Comparison of ENCODE assay signal across 8 mouse cellular contexts in the genomic region with DNA sequence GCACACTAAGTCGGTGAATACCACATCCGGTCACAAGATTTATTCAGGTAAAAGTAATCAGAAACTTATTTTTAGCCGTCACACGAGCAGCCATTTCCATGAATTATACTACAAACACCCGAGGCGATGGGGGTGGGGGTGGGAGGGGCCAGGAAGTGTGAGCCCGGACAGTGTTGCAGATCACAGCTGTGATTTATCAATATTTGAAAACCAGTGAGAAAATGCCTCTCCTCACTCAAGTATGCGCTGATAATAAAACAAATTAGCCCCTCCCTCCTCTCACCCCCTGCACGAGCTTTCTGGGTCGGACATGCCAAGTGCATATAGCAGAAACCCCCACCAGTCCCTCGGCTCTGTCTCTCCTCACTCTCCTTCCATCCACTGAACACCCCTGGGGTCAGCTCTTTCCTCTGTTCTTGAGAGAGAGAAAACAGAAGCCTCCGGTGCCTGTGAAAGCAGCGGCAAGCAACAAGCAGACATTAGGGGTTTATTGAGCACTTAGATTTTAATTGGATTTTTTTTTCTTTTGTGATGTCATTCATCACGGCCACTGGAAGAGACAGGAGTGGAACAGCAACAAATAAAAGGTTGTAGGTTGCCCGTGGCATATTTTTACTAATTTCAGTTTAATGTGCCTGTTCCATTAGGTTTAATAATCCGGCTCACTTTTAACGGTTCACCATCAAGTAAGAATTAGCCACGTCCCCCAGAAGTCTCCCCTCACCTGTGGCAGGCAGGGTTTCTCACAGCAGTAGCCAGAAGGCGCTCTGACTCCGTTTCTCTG.
DNase-seq lines count a peak whose midpoint lies in the region; ATAC-seq lines count a peak whose summit lies in the region.

No protein-coding gene starts in this region.

- H3K9me3 ChIP-seq in heart, embryonic 10.5 days = no peaks in the 10 kb centered on the region
- H3K9me3 ChIP-seq in midbrain, embryonic 11.5 days (ENCODE audit: control insufficient read depth, low read length) = no peaks in the 10 kb centered on the region
- H3K9me3 ChIP-seq in midbrain, embryonic 10.5 days (replicated peaks) = no peaks in the 10 kb centered on the region
- H3K9me3 ChIP-seq in limb, embryonic 15.5 days = no peaks in the 10 kb centered on the region

- intact Hi-C loops in heart, postnatal 36 days (cut with DNase I) = no loop called here
- intact Hi-C loops in gastrocnemius, postnatal 14 days (cut with DNase I; ENCODE audit: low total_unique reads) = no loop called here

- H3K4me1 ChIP-seq in heart, embryonic 10.5 days = peaks cover 22% of the 10 kb centered on the region
- no peaks in the 10 kb centered on the region for H3K4me1 ChIP-seq in midbrain, embryonic 11.5 days (ENCODE audit: control insufficient read depth, insufficient read depth, low read length)
- H3K4me1 ChIP-seq in midbrain, embryonic 10.5 days = no peaks in the 10 kb centered on the region; the same call in 1 of the 2 replicates
- H3K4me1 ChIP-seq in limb, embryonic 15.5 days = peaks cover 11% of the 10 kb centered on the region; the same call in 1 of the 2 replicates

- DNase-seq in heart, embryonic 10.5 days (ENCODE audit: low spot score) = no peak
- no peak for DNase-seq in heart, postnatal 36 days
- no peak for DNase-seq in midbrain, embryonic 11.5 days (ENCODE audit: low spot score, missing footprints)
- DNase-seq in midbrain, embryonic 10.5 days (ENCODE audit: low spot score) = no peak
- no peak for DNase-seq in gastrocnemius, postnatal 14 days
- no peak for DNase-seq in T-cell, adult 2 months (ENCODE audit: low spot score)
- no peak for DNase-seq in layer of hippocampus, adult 8-10 months (ENCODE audit: low spot score in 2 of 2)

- no peak overlapping the region for H3K4me2 ChIP-seq in midbrain, embryonic 11.5 days
- H3K4me2 ChIP-seq in limb, embryonic 15.5 days = peak overlapping the region; percentile 60

- peak; percentile 36; the same call in 1 of the 2 replicates for ATAC-seq in midbrain, embryonic 11.5 days (ENCODE audit: low FRiP score)
- no peak for ATAC-seq in limb, embryonic 15.5 days (ENCODE audit: insufficient number of reproducible peaks, low FRiP score, low TSS enrichment, low read depth)

- H3K4me3 ChIP-seq in heart, embryonic 10.5 days = peak overlapping the region; percentile 47
- no peak overlapping the region for H3K4me3 ChIP-seq in midbrain, embryonic 11.5 days (ENCODE audit: low read depth, low read length)
- no peak overlapping the region for H3K4me3 ChIP-seq in midbrain, embryonic 10.5 days
- peak overlapping the region; percentile 38 for H3K4me3 ChIP-seq in limb, embryonic 15.5 days

- no peak overlapping the region for H3K9ac ChIP-seq in midbrain, embryonic 11.5 days (ENCODE audit: low read length)
- H3K9ac ChIP-seq in limb, embryonic 15.5 days = no peak overlapping the region

- peak overlapping the region; percentile 62 for H3K27ac ChIP-seq in heart, embryonic 10.5 days
- no peak overlapping the region for H3K27ac ChIP-seq in midbrain, embryonic 11.5 days (ENCODE audit: low read depth, low read length)
- no peak overlapping the region for H3K27ac ChIP-seq in midbrain, embryonic 10.5 days (replicated peaks)
- no peak overlapping the region for H3K27ac ChIP-seq in limb, embryonic 15.5 days

- no peaks in the 10 kb centered on the region for H3K36me3 ChIP-seq in heart, embryonic 10.5 days
- H3K36me3 ChIP-seq in midbrain, embryonic 11.5 days (ENCODE audit: control insufficient read depth, insufficient read depth, low read length) = no peaks in the 10 kb centered on the region
- peaks cover 5% of the 10 kb centered on the region; the same call in 1 of the 2 replicates for H3K36me3 ChIP-seq in midbrain, embryonic 10.5 days
- H3K36me3 ChIP-seq in limb, embryonic 15.5 days = no peaks in the 10 kb centered on the region

- WGBS in heart, embryonic 10.5 days = 47% methylated on average over 20 of the region's 20 CpGs
- WGBS in midbrain, embryonic 11.5 days = 67% methylated on average over 20 of the region's 20 CpGs
- WGBS in midbrain, embryonic 10.5 days = 70% methylated on average over 20 of the region's 20 CpGs
- WGBS in limb, embryonic 15.5 days = 6% methylated on average over 20 of the region's 20 CpGs

- H3K27me3 ChIP-seq in heart, embryonic 10.5 days (ENCODE audit: insufficient read depth, poor library complexity, severe bottlenecking) = no peaks in the 10 kb centered on the region
- no peaks in the 10 kb centered on the region for H3K27me3 ChIP-seq in midbrain, embryonic 11.5 days (ENCODE audit: control insufficient read depth, insufficient read depth, low read length)
- no peaks in the 10 kb centered on the region for H3K27me3 ChIP-seq in midbrain, embryonic 10.5 days (ENCODE audit: low read depth, poor library complexity, severe bottlenecking)
- peaks cover 3% of the 10 kb centered on the region; the same call in 1 of the 2 replicates for H3K27me3 ChIP-seq in limb, embryonic 15.5 days

Comparison
In these comparisons a context has a peak if more than half of its experiments do, and no peak if none do; other contexts are left out.
1. H3K4me3 ChIP-seq: peak in heart, embryonic 10.5 days (single experiment) and limb, embryonic 15.5 days (single experiment); none in midbrain, embryonic 11.5 days (single experiment) and midbrain, embryonic 10.5 days (single experiment).